Mouse (Mus musculus): ENCODE data around the gene Rhob.

GRCm38 (mm10) chr12:8464961-8465360 lies 34.8 kb downstream of the Rhob start:
- TF ChIP-seq POLR2A (IDR thresholded peaks at IDR 0.05; ENCODE audit: borderline replicate concordance, insufficient read depth, low read length) (no peak), CTCF (IDR thresholded peaks at IDR 0.05; ENCODE audit: borderline replicate concordance, insufficient read depth, low read depth, low read length) (no peak)

All from cerebellum, adult 2 months (tissue).